Mouse (Mus musculus) ES-CJ7 (cell line): Measurements from ENCODE around the gene Sept12.

ENCODE experiments used
- DNase-seq: peaks from one replicate; pipeline ENCODE4 v3.0.0; 2011; ENCODE audit warnings: low read depth, low spot score

Gene Sept12

GRCm38 (mm10) chr16:4997553-4997952 is at the start of gene Sept12:
Sept12 (minus strand) TSS chr16:4997852.
- DNase-seq = no peak

GRCm38 (mm10) chr16:5045322-5045721 is 47.7 kb upstream of the Sept12 start:
- no peak for DNase-seq

- DNase-seq = no peak
Measured at GRCm38 (mm10) chr16:5036649-5037234, 39.1 kb upstream of the Sept12 start.

GRCm38 (mm10) chr16:5035591-5035990 is 37.9 kb upstream of the Sept12 start:
- no peak for DNase-seq

- DNase-seq = no peak
Measured at GRCm38 (mm10) chr16:5029847-5030246, 32.2 kb upstream of the Sept12 start.

- no peak for DNase-seq
Measured at GRCm38 (mm10) chr16:5024021-5024420, 26.4 kb upstream of the Sept12 start.

GRCm38 (mm10) chr16:5014578-5014977 is 16.9 kb upstream of the Sept12 start:
- DNase-seq = no peak

- peak; percentile 99 for DNase-seq
Measured at GRCm38 (mm10) chr16:5013054-5013838, 15.6 kb upstream of the Sept12 start, which contains the start of gene Rogdi. Rogdi (minus strand) TSS chr16:5013553.

- DNase-seq = no peak
Measured at GRCm38 (mm10) chr16:5012036-5013005, 14.7 kb upstream of the Sept12 start.

GRCm38 (mm10) chr16:5011285-5011684 is 13.6 kb upstream of the Sept12 start:
- DNase-seq = no peak

GRCm38 (mm10) chr16:5010371-5010935 is 12.8 kb upstream of the Sept12 start:
- no peak for DNase-seq

GRCm38 (mm10) chr16:5008076-5008475 is 10.4 kb upstream of the Sept12 start:
- DNase-seq = no peak

- no peak for DNase-seq
Measured at GRCm38 (mm10) chr16:5007492-5007891, 9.8 kb upstream of the Sept12 start.

- DNase-seq = no peak
Measured at GRCm38 (mm10) chr16:5007067-5007466, 9.4 kb upstream of the Sept12 start, which contains the start of gene Smim22. Smim22 (plus strand) TSS chr16:5007288.

GRCm38 (mm10) chr16:5000611-5001010 is 3.0 kb upstream of the Sept12 start:
- no peak for DNase-seq

GRCm38 (mm10) chr16:4998984-4999383 is 1.3 kb upstream of the Sept12 start:
- no peak for DNase-seq

GRCm38 (mm10) chr16:4993276-4993675 is 4.4 kb downstream of the Sept12 start:
- no peak for DNase-seq

GRCm38 (mm10) chr16:4984717-4985116 is 12.9 kb downstream of the Sept12 start:
- no peak for DNase-seq

- peak; percentile 41 for DNase-seq
Measured at GRCm38 (mm10) chr16:4979755-4980380, 17.8 kb downstream of the Sept12 start.

- DNase-seq = no peak
Measured at GRCm38 (mm10) chr16:4978275-4979051, 19.2 kb downstream of the Sept12 start.
